Mouse (Mus musculus): Measurements from ENCODE around the gene Crocc2. TPM values are rescaled to one million over a fixed set of nuclear protein-coding genes. Genes with fewer than 3 reads are reported as not detected.

The Crocc2 gene
- polyA plus RNA-seq (2014; fragmentation: Illumina TruSeq; extraction: RNeasy Lipid Tissue Mini Kit (QIAGEN cat#74804); ENCODE audit: low read depth, low replicate concordance): 1.3 TPM

GRCm38 (mm10) chr1:93168295-93168775 is at the start of gene Crocc2:
TSS of gene Crocc2 (plus strand) at chr1:93168725.

GRCm38 (mm10) chr1:93135036-93135526 is 33.4 kb upstream of the Crocc2 start, which contains the start of gene Agxt:
TSS of gene Agxt (plus strand) at chr1:93135240.

GRCm38 (mm10) chr1:93160501-93161133 is 7.9 kb upstream of the Crocc2 start, which contains the start of gene 2310007B03Rik:
TSS of gene 2310007B03Rik (minus strand) at chr1:93160948.

GRCm38 (mm10) chr1:93235576-93236544 is 67.3 kb downstream of the Crocc2 start, which contains the start of gene Sned1:
TSS of gene Sned1 (plus strand) at chr1:93235841.

Other genes starting within 250 kb of the Crocc2 start
- 40.5 TPM for gene Capn10, start 234.3 kb upstream of the Crocc2 start, polyA plus RNA-seq (2014; fragmentation: Illumina TruSeq; extraction: RNeasy Lipid Tissue Mini Kit (QIAGEN cat#74804); ENCODE audit: low read depth, low replicate concordance)
- 1.6 TPM for gene Gpr35, start 217.9 kb upstream of the Crocc2 start, polyA plus RNA-seq (2014; fragmentation: Illumina TruSeq; extraction: RNeasy Lipid Tissue Mini Kit (QIAGEN cat#74804); ENCODE audit: low read depth, low replicate concordance)
- not detected for gene Aqp12, start 162.4 kb upstream of the Crocc2 start, polyA plus RNA-seq (2014; fragmentation: Illumina TruSeq; extraction: RNeasy Lipid Tissue Mini Kit (QIAGEN cat#74804); ENCODE audit: low read depth, low replicate concordance)
- 1.4 TPM for gene Kif1a, start 66.8 kb upstream of the Crocc2 start, polyA plus RNA-seq (2014; fragmentation: Illumina TruSeq; extraction: RNeasy Lipid Tissue Mini Kit (QIAGEN cat#74804); ENCODE audit: low read depth, low replicate concordance)
- gene Agxt, start 33.5 kb upstream of the Crocc2 start, polyA plus RNA-seq (2014; fragmentation: Illumina TruSeq; extraction: RNeasy Lipid Tissue Mini Kit (QIAGEN cat#74804); ENCODE audit: low read depth, low replicate concordance): not detected
- gene 2310007B03Rik, start 7.8 kb upstream of the Crocc2 start, polyA plus RNA-seq (2014; fragmentation: Illumina TruSeq; extraction: RNeasy Lipid Tissue Mini Kit (QIAGEN cat#74804); ENCODE audit: low read depth, low replicate concordance): 0.97 TPM
- gene Sned1, start 67.1 kb downstream of the Crocc2 start, polyA plus RNA-seq (2014; fragmentation: Illumina TruSeq; extraction: RNeasy Lipid Tissue Mini Kit (QIAGEN cat#74804); ENCODE audit: low read depth, low replicate concordance): 9.9 TPM
- gene Mterf4, start 137.2 kb downstream of the Crocc2 start, polyA plus RNA-seq (2014; fragmentation: Illumina TruSeq; extraction: RNeasy Lipid Tissue Mini Kit (QIAGEN cat#74804); ENCODE audit: low read depth, low replicate concordance): 19.5 TPM
- 16.5 TPM for gene Ppp1r7, start 174.1 kb downstream of the Crocc2 start, polyA plus RNA-seq (2014; fragmentation: Illumina TruSeq; extraction: RNeasy Lipid Tissue Mini Kit (QIAGEN cat#74804); ENCODE audit: low read depth, low replicate concordance)
- 3.7 TPM for gene Pask, start 174.8 kb downstream of the Crocc2 start, polyA plus RNA-seq (2014; fragmentation: Illumina TruSeq; extraction: RNeasy Lipid Tissue Mini Kit (QIAGEN cat#74804); ENCODE audit: low read depth, low replicate concordance)
- 0.32 TPM for gene Ano7, start 205.2 kb downstream of the Crocc2 start, polyA plus RNA-seq (2014; fragmentation: Illumina TruSeq; extraction: RNeasy Lipid Tissue Mini Kit (QIAGEN cat#74804); ENCODE audit: low read depth, low replicate concordance)

Data from adipose tissue, adult 10 weeks (tissue).